Mouse (Mus musculus): Measurements from ENCODE around the gene Ccr10.
"Not testable (repeated sequence)": the region's sequence is repeated elsewhere in the genome, so short reads cannot be mapped to it uniquely, and the experiment has no call there.

Ccr10 gene

GRCm38 (mm10) chr11:101125008-101125407 is 50.2 kb downstream of the Ccr10 start:
- not testable (repeated sequence) for DNase-seq (ENCODE audit: low spot score)

- DNase-seq (ENCODE audit: low spot score) = not testable (repeated sequence)
These were observed 50.7 kb downstream of the Ccr10 start for GRCm38 (mm10) chr11:101124494-101124893.

Measured in testis, postnatal 10 days (tissue).